Mouse (Mus musculus): ENCODE results near the gene Ciapin1.

Ciapin1 gene

GRCm38 (mm10) chr8:94837662-94838574 lies at the start of gene Ciapin1, which contains the start of gene Coq9:
TSS of gene Ciapin1 (minus strand) at chr8:94838358.
TSS of gene Coq9 (plus strand) at chr8:94838321.
- DNase-seq (ENCODE audit: low spot score): peak; percentile 99

DNA sequence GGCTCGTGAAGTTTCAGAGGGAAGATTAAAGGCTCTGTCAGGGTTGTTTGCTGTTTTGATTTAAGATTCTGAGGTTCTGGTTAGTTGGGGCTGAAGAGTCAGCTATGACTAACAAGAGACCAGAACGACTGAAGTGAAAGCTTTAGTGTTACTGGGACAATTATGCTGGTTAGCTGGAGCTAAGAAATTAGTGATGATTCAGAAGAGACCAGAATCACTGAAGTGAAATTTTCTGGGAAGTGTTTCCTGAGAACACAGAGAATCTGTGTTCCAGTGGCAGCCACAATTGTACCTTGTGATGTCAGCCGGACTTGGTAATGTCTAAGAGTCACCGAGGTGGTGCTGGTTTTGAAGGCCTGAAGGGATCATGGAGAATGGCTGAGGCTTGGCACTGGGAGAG lies 42.6 kb upstream of the Ciapin1 start:
- no peak for DNase-seq (ENCODE audit: low spot score)

DNA sequence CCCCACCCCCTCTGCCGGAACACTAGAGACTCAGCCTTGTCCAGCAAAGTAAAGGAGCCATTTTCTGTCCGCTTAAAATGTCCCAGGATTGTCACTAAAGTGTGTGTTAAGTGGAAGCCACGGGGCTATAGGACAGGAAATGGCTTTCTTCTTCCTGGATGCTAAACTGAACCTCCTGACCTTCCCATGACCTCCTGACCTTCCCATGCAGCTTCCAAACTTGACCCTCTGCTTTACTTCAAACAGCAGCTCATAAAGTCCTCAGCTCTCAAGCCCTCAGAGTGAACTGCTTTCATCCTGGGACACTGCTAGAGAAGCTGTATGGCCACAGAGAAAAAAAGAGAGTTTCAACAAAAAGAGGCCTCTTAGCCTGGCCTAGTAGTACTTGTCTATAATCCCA lies 38.7 kb upstream of the Ciapin1 start:
- peak; percentile 60 for DNase-seq (ENCODE audit: low spot score)

- peak; percentile 93 for DNase-seq (ENCODE audit: low spot score)
Measured at GRCm38 (mm10) chr8:94876197-94876730, 38.1 kb upstream of the Ciapin1 start, which contains the start of gene Dok4. TSS of gene Dok4 (minus strand) at chr8:94876330.

GRCm38 (mm10) chr8:94875871-94876150 lies 37.7 kb upstream of the Ciapin1 start:
- DNase-seq (ENCODE audit: low spot score): no peak

DNA sequence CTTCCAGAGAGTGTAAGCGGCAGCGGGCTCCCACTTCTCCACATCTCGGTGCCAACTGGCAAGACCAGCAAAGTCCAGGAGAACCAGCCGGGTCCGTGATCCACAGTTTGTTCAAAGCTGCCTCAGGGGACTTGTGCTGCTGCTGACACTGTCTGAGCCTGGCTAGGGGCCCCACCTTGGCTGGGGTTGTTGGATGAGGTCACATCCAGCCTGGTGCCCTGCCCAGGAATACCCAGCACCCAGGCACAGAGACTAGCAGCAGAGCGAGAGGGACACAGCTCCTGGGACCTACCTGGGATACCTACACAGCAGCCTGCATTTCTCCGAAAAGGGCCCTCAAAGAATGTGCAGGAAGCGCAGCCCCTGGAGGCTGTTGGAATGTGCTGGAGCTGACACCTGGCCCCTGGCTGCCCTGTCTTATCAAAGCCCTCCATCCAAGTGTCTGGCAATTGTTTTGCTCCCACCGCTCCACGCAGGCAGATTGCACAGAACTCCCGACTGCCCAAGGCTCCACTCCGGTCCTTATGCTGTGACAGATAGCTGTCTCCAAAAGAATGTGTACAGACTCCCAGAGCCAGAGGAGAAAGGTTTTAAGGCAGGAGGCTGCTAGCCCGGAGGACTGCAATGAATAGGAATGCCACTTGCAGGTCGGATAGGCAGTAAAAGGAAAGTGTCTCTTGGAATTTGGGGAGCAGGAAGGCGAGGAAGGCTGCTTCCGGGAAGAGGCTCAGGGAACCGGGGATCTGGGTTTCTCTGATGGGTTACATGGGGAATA lies 37.1 kb upstream of the Ciapin1 start:
- DNase-seq (ENCODE audit: low spot score): peak; percentile 27

GRCm38 (mm10) chr8:94874358-94874757 lies 36.2 kb upstream of the Ciapin1 start:
- DNase-seq (ENCODE audit: low spot score): peak; percentile 76

DNA sequence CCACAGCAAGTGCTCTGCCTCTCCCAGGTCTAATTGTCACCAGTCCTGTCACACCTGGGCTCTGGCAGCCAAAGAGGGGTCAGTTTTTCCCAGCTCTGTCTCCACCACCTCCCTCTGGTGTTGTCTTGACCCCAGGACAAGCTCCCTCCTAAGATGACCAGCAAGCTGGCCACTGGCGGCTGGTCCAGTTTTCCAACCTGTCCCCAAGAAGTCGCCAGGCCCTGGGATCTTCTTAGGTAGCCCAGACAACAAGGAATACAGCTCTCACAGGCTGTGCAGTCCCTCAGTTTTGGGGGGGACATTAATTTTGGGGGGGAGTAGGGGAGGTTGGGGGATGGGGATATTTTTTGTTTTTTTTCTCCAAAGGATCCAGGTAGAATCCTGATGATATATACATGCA lies 34.4 kb upstream of the Ciapin1 start:
- DNase-seq (ENCODE audit: low spot score): no peak

DNA sequence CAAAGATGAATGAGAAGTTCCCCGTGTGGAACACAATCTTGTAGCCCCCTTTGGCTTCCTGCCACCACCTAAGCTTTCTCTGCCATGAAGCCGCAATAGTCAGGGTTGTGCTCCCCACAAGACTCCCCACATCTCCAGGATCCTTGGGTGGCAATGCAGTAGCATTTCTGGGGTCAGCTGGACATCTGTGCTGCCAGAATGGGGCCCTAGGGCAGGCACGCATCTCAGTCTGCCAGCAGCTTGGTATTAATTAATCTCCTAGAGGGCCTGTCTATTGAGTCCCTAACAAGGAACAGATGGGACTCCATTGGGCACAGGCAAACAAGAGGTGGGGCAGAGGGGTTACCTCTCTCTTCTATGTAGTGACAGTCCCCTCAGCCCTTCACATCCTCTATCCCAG lies 34.0 kb upstream of the Ciapin1 start:
- peak; percentile 39 for DNase-seq (ENCODE audit: low spot score)

DNA sequence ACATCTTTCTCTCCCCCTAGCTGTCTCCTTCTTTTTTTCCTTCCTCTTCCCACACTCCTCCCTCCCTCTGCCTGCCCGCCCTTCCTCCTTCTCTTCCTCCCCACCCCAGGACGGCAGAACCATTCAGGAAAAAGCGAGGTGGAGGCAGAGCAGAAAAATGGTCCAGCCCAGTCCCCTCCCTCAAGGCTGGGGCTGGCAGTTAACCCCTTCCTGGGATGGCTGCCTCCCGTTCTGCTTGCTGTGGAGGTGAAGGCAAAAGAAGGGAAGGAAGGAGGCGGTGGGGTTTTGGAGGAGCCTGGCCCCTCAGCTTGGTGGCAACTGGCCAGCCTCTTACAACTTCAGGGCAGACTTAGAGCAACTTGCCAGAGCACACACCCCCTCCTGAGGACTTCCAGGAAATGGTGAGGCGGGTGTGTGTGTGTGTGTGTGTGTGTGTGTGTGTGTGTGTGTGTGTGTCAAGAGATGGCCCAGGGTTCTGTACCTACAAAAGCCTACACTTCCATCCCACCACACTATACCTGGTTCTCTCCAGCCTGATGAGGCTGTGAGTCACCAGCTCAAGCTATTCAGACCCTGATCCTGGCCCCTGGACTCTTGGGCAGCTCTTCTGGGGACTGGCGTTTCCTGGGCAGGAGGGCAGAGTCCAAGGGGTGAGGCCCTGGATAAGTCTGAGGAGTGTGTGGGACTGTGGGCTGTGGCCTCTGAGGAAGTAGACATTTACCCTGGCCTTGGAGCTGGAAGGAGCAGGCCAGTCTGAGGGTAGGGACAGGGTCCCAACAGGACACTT lies 33.1 kb upstream of the Ciapin1 start:
- peak; percentile 78 for DNase-seq (ENCODE audit: low spot score)

GRCm38 (mm10) chr8:94870474-94871107 lies 32.4 kb upstream of the Ciapin1 start:
- DNase-seq (ENCODE audit: low spot score): no peak

GRCm38 (mm10) chr8:94870003-94870402 lies 31.8 kb upstream of the Ciapin1 start:
- no peak for DNase-seq (ENCODE audit: low spot score)

DNA sequence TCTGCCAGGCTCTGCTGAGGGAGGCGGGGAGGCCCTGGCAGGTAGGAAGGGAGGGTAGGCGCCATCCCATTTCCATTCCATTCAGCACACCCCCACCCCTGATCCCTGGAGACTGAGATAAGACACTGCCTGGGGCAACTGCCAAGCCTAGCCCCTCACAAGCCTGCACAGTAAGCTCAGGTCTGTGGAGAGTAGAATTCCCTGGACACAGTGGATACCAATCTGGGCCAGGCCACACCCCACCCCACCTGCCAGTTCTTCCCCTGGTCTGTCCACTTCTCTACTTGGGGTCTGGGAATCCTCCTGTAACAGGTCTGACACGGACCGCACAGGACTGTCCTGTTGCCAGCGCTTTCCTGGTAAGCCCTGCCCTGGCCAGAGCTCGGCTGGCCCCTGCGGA lies 31.0 kb upstream of the Ciapin1 start:
- no peak for DNase-seq (ENCODE audit: low spot score)

- no peak for DNase-seq (ENCODE audit: low spot score)
Measured at GRCm38 (mm10) chr8:94866921-94867320, 28.8 kb upstream of the Ciapin1 start.

DNA sequence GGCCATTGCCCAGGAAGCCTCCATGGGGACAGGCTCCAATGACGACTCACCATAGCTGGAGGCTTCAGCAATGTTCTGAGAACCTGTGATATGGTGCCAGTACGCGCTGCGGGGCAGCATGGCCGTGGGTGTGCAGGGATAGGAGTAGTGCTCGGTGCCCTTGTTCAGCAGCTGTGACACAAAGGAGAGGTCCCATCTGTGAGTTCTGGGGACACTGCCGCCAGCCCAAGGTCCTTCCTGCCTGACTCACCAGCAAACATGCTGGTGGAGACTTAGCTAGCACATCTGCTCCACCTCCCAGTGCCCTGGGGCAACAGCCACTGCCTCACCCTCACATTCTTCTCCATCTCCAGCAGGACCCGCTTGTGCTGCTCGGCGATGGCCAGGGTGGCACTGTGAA lies 27.1 kb upstream of the Ciapin1 start:
- no peak for DNase-seq (ENCODE audit: low spot score)

DNA sequence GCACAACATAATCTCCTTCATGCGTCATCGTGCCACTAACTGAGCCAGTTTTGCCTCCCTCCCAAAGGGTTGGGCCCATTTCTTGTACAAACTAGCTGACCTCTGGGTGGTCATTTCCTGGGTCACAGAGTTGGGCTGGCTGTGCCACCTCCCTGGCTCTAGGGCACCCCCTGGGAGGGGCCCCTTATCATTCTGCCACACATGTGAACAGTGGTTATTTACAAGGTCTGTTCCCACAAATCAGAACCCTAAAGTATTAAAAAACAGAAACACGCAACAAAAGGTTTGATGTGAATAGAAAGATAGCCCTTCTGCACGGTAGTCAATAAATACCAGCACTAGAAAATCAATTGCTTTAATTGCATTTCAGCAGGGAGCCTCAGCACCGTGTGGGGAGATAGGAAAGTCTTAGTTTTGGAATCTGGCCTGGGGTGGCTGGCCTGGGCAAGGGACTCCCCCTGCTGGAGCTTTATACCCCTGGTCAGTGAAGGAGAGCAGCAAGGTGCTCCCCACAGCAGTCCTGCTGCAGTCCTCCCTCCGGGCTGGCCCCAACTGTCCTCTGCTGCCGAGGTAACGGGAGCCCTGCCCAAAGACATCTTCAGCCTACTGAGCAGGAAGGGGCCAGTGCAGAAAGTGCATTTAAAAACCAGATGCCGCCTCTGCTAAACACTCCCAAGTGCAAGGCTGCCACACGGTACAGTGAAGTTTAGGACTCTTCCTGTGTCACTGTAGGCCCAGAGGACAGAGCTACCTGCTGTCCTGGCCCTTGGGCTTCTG lies 25.9 kb upstream of the Ciapin1 start:
- no peak for DNase-seq (ENCODE audit: low spot score)

GRCm38 (mm10) chr8:94862487-94863220 lies 24.5 kb upstream of the Ciapin1 start:
- no peak for DNase-seq (ENCODE audit: low spot score)

DNA sequence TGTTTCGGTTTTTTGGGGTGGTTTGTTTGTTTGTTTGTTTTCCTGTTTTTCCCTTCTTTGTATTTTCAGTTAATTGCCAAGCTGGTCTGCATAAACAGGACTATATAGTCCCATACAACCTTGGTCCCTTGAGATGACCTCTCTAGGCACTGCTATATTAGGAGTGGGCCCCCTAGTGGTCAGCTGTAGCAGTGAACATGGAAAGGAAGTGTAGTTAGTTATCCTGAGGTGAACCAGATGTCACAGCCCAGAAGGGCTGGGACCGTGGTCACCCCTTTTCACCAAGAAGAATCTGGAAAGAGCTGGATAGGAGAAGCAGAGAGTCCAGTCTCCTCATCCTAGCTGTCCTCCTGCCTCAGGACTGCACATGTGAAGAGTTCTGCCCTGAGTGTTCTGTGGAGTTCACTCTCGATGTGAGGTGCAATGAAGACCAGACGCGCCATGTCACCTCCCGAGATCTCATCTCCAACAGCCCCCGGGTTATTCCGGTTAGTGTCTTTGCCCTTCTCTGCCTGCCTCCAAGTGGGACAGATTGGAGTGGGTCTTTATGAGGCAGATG lies 23.3 kb upstream of the Ciapin1 start:
- peak; percentile 80 for DNase-seq (ENCODE audit: low spot score)

GRCm38 (mm10) chr8:94857346-94858173 lies 19.4 kb upstream of the Ciapin1 start, which contains the start of gene Polr2c:
TSS of gene Polr2c (plus strand) at chr8:94857450.
- DNase-seq (ENCODE audit: low spot score): peak; percentile 91

Measured in embryo, embryonic 10 days (tissue).